Mouse (Mus musculus) adrenal gland, postnatal 4 days (tissue): ENCODE data around the gene Clec16a. TPM values are rescaled to one million over a fixed set of nuclear protein-coding genes. Genes with fewer than 3 reads are reported as not detected.

ENCODE experiments used
- DNase-seq, 2 experiments: peaks; one replicate each; pipeline ENCODE4 v3.0.0; 2021 to 2022; ENCODE audit warnings: low spot score in 2 of 2, mixed read lengths in 2 of 2
- total RNA-seq, 2 experiments: library from RNA; stranded (reverse); gene quantifications; 2 replicates each; pipeline ENCODE4 v1.2.3; 2021

Clec16a gene
- total RNA-seq, 2 experiments from 2014 or later, result 28.2 to 30.7 TPM

DNA sequence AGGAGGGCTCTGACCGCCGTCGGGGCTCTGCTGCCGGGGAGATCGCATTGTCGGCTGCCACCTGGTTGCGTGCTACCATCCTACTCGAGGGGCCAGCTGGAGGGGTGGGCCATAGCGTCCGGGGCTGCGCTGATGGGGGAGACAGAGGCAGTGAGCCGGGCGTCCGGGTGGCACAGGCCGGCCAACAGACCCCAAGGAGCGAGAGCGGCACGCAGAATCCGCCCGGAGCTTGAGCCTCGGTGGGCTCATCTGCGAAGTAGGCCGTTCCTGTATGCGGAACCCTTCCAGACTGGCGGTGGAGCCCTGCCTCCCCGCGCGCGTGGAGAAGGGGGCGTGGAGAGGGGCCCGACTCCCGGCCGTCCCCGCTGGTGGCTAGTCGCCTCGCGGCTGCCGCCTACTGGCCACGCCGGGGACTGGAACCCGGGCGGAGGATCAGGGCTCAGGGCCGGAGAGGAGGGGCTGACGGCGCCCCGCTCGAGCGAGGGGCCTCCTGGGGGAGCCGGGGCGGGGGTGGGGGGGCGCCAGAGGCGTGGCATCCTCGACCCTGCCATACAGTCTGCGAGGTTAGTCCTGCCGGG lies 239.7 kb downstream of the Clec16a start:
- peak; percentile 93 to 95 for DNase-seq

- peak; percentile 76 to 80 for DNase-seq
Observed at GRCm38 (mm10) chr16:10785371-10786231, 240.5 kb downstream of the Clec16a start, which contains the start of gene Socs1. Gene Socs1 (minus strand): TSS chr16:10785536.

- DNase-seq, result peak; percentile 41 to 61
Observed at GRCm38 (mm10) chr16:10786288-10786687, 241.1 kb downstream of the Clec16a start.

- DNase-seq, result no peak
Observed at GRCm38 (mm10) chr16:10786782-10787547, 241.8 kb downstream of the Clec16a start.

- DNase-seq, result no peak
Observed at GRCm38 (mm10) chr16:10787548-10788058, 242.5 kb downstream of the Clec16a start.

DNA sequence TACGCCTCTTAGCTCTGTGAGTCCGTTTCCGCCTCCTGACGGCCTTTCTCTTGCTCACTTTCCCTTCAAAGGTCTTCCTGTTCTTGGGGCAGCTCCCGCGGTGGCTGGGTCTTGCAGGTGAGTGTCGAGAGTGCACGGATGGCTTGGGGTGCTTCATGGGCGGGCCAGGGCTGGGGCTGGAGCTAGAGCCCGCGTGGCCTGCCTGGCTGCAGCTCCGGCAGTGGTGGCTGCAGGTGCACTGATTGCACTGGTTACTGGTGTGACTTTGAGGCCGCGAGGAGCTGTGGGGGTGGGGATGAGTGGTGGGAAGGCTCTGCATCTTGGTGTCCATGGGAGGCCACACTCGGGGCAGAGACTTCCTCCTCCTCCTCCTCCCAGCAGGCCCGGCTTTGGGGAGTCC lies 243.1 kb downstream of the Clec16a start, which contains the start of gene Tnp2:
TSS of gene Tnp2 (minus strand) at position 390 of the 400 bp plus-strand sequence.
- DNase-seq, result no peak

- no peak for DNase-seq
Observed at GRCm38 (mm10) chr16:10788866-10789265, 243.7 kb downstream of the Clec16a start.

DNA sequence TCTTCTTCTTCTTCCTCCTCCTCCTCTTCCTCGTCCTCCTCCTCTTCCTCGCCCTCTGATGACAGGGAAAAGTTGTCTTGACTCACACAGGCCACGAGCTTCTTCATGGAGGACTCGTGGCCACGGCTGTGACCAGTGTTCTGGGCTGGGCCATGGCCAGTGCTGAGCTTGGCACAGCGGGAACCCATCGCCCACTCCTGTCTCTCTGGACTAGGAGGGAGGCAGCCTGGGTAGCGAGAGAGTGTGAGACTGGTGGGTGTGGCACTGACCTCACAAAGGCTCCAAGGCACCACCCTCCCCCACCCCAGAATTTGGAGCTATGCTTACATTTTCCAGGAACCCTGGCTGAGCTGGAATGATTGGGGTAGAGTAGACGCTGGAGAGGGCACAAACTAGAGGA lies 245.6 kb downstream of the Clec16a start, which contains the start of gene Prm3:
TSS of gene Prm3 (minus strand) at position 213 of the 400 bp plus-strand sequence.
- DNase-seq, result no peak

Other genes with a start within 250 kb of the Clec16a start
- 10 to 100 TPM in 1 of 2 experiments, 1 to 10 TPM in 1; 9.7 to 12.5 TPM for gene Emp2, start 231.4 kb upstream of the Clec16a start, total RNA-seq
- under 1 TPM in 1 of 2 experiments, not detected in 1; 0.28 TPM for gene Tekt5, start 149.8 kb upstream of the Clec16a start, total RNA-seq
- gene Nubp1, start 133.4 kb upstream of the Clec16a start, total RNA-seq, result 10 to 100 TPM; 22.2 to 23.4 TPM
- gene Tvp23a, start 98.0 kb upstream of the Clec16a start, total RNA-seq, result 1 to 10 TPM; 4.7 to 4.8 TPM
- under 1 TPM; 0.37 to 0.56 TPM for gene Ciita, start 65.3 kb upstream of the Clec16a start, total RNA-seq
- 10 to 100 TPM; 21.8 to 23.0 TPM for gene Dexi, start 2.3 kb upstream of the Clec16a start, total RNA-seq
- 1 to 10 TPM; 6.4 to 7.0 TPM for gene Socs1, start 240.2 kb downstream of the Clec16a start, total RNA-seq
- gene Tnp2, start 243.3 kb downstream of the Clec16a start, total RNA-seq, result not detected
- gene Prm3, start 245.6 kb downstream of the Clec16a start, total RNA-seq, result not detected